Mouse (Mus musculus): ENCODE measurements around the gene Gm20388. TPM values are rescaled to one million over a fixed set of nuclear protein-coding genes. Genes with fewer than 3 reads are reported as not detected.
A peak's percentile ranks its signal among the peaks of the same experiment; 100 is the strongest.

Gene Gm20388
- polyA plus RNA-seq, 1 experiment from 2014 or later = not detected

GRCm38 (mm10) chr8:120959470-120959891, 1048.8 kb downstream of the Gm20388 start:
- H3K9me3 ChIP-seq (ENCODE audit: control insufficient read depth, low read length) = no peaks in the 10 kb centered on the region
- H3K4me2 ChIP-seq (ENCODE audit: low read depth, severe bottlenecking) = no peak overlapping the region
- WGBS = 5% methylated on average over 8 of the region's 8 CpGs
- H3K4me3 ChIP-seq (ENCODE audit: low read depth, low read length) = no peak overlapping the region
- DNase-seq (ENCODE audit: low spot score) (peak; percentile 53), ATAC-seq (ENCODE audit: insufficient number of reproducible peaks, low FRiP score, low TSS enrichment, low read depth) (0 out of 2 replicates have a peak, but pooled peaks have one; percentile 21)
- peaks cover 12% of the 10 kb centered on the region for H3K4me1 ChIP-seq (ENCODE audit: control insufficient read depth, insufficient read depth, low read length)
- H3K36me3 ChIP-seq (ENCODE audit: control insufficient read depth, insufficient read depth, low read length) = no peaks in the 10 kb centered on the region
- peaks cover 25% of the 10 kb centered on the region for H3K27me3 ChIP-seq (ENCODE audit: control insufficient read depth, insufficient read depth, low read length)
- no peak overlapping the region for H3K27ac ChIP-seq (replicated peaks; ENCODE audit: low read depth, low read length)
- no peak overlapping the region for H3K9ac ChIP-seq (ENCODE audit: low read length)

- Histone ChIP-seq H3K36me3 (ENCODE audit: control insufficient read depth, insufficient read depth, low read length) (no peaks in the 10 kb centered on the region), H3K27ac (replicated peaks; ENCODE audit: low read depth, low read length) (no peak overlapping the region), H3K4me1 (ENCODE audit: control insufficient read depth, insufficient read depth, low read length) (peaks cover 10% of the 10 kb centered on the region), H3K9me3 (ENCODE audit: control insufficient read depth, low read length) (no peaks in the 10 kb centered on the region), H3K4me3 (ENCODE audit: low read depth, low read length) (no peak overlapping the region), H3K27me3 (ENCODE audit: control insufficient read depth, insufficient read depth, low read length) (peaks cover 27% of the 10 kb centered on the region), H3K4me2 (ENCODE audit: low read depth, severe bottlenecking) (no peak overlapping the region), H3K9ac (ENCODE audit: low read length) (no peak overlapping the region)
- DNase-seq (ENCODE audit: low spot score) (no peak), ATAC-seq (ENCODE audit: insufficient number of reproducible peaks, low FRiP score, low TSS enrichment, low read depth) (no peak)
- 92% methylated on average over 5 of the region's 5 CpGs for WGBS
These were observed 1052.2 kb downstream of the Gm20388 start for GRCm38 (mm10) chr8:120962606-120963380.

- no peak for DNase-seq (ENCODE audit: low spot score)
- no peak overlapping the region for H3K4me2 ChIP-seq (ENCODE audit: low read depth, severe bottlenecking)
- ATAC-seq (ENCODE audit: insufficient number of reproducible peaks, low FRiP score, low TSS enrichment, low read depth) = no peak
- H3K27ac ChIP-seq (replicated peaks; ENCODE audit: low read depth, low read length) = no peak overlapping the region
- WGBS = 41% methylated on average over 3 of the region's 3 CpGs
- H3K27me3 ChIP-seq (ENCODE audit: control insufficient read depth, insufficient read depth, low read length) = peaks cover 36% of the 10 kb centered on the region
- no peaks in the 10 kb centered on the region for H3K9me3 ChIP-seq (ENCODE audit: control insufficient read depth, low read length)
- no peak overlapping the region for H3K9ac ChIP-seq (ENCODE audit: low read length)
- H3K4me3 ChIP-seq (ENCODE audit: low read depth, low read length) = no peak overlapping the region
- H3K36me3 ChIP-seq (ENCODE audit: control insufficient read depth, insufficient read depth, low read length) = no peaks in the 10 kb centered on the region
- H3K4me1 ChIP-seq (ENCODE audit: control insufficient read depth, insufficient read depth, low read length) = 0 out of 2 replicates have a peak, but pooled peaks cover 4% of the 10 kb centered on the region
These were observed 1055.9 kb downstream of the Gm20388 start for GRCm38 (mm10) chr8:120966557-120966956.

- no peak overlapping the region for H3K4me3 ChIP-seq (ENCODE audit: low read depth, low read length)
- no peak overlapping the region for H3K9ac ChIP-seq (ENCODE audit: low read length)
- no peak overlapping the region for H3K27ac ChIP-seq (replicated peaks; ENCODE audit: low read depth, low read length)
- no peaks in the 10 kb centered on the region for H3K36me3 ChIP-seq (ENCODE audit: control insufficient read depth, insufficient read depth, low read length)
- no peak for ATAC-seq (ENCODE audit: insufficient number of reproducible peaks, low FRiP score, low TSS enrichment, low read depth)
- H3K27me3 ChIP-seq (ENCODE audit: control insufficient read depth, insufficient read depth, low read length) = peaks cover 39% of the 10 kb centered on the region
- 62% methylated on average over 6 of the region's 6 CpGs for WGBS
- no peak overlapping the region for H3K4me2 ChIP-seq (ENCODE audit: low read depth, severe bottlenecking)
- DNase-seq (ENCODE audit: low spot score) = no peak
- H3K4me1 ChIP-seq (ENCODE audit: control insufficient read depth, insufficient read depth, low read length) = 0 out of 2 replicates have a peak, but pooled peaks cover 9% of the 10 kb centered on the region
- no peaks in the 10 kb centered on the region for H3K9me3 ChIP-seq (ENCODE audit: control insufficient read depth, low read length)
These were observed 1057.7 kb downstream of the Gm20388 start for GRCm38 (mm10) chr8:120968308-120968707.

GRCm38 (mm10) chr8:120970346-120970745, 1059.7 kb downstream of the Gm20388 start:
- H3K36me3 ChIP-seq (ENCODE audit: control insufficient read depth, insufficient read depth, low read length) = no peaks in the 10 kb centered on the region
- ATAC-seq (ENCODE audit: insufficient number of reproducible peaks, low FRiP score, low TSS enrichment, low read depth) = no peak
- 23% methylated on average over 5 of the region's 5 CpGs for WGBS
- H3K27me3 ChIP-seq (ENCODE audit: control insufficient read depth, insufficient read depth, low read length) = peaks cover 53% of the 10 kb centered on the region
- no peak overlapping the region for H3K4me3 ChIP-seq (ENCODE audit: low read depth, low read length)
- peak; percentile 81 for DNase-seq (ENCODE audit: low spot score)
- no peak overlapping the region for H3K27ac ChIP-seq (replicated peaks; ENCODE audit: low read depth, low read length)
- 0 out of 2 replicates have a peak, but pooled peaks cover 7% of the 10 kb centered on the region for H3K4me1 ChIP-seq (ENCODE audit: control insufficient read depth, insufficient read depth, low read length)
- no peak overlapping the region for H3K4me2 ChIP-seq (ENCODE audit: low read depth, severe bottlenecking)
- no peak overlapping the region for H3K9ac ChIP-seq (ENCODE audit: low read length)
- H3K9me3 ChIP-seq (ENCODE audit: control insufficient read depth, low read length) = no peaks in the 10 kb centered on the region

- Histone ChIP-seq H3K27me3 (ENCODE audit: control insufficient read depth, insufficient read depth, low read length) (peaks cover 48% of the 10 kb centered on the region), H3K9ac (ENCODE audit: low read length) (no peak overlapping the region), H3K4me1 (ENCODE audit: control insufficient read depth, insufficient read depth, low read length) (0 out of 2 replicates have a peak, but pooled peaks cover 5% of the 10 kb centered on the region), H3K9me3 (ENCODE audit: control insufficient read depth, low read length) (no peaks in the 10 kb centered on the region), H3K36me3 (ENCODE audit: control insufficient read depth, insufficient read depth, low read length) (no peaks in the 10 kb centered on the region), H3K27ac (replicated peaks; ENCODE audit: low read depth, low read length) (no peak overlapping the region), H3K4me2 (ENCODE audit: low read depth, severe bottlenecking) (peak overlapping the region; percentile 34), H3K4me3 (ENCODE audit: low read depth, low read length) (no peak overlapping the region)
- DNase-seq (ENCODE audit: low spot score) (peak; percentile 59), ATAC-seq (ENCODE audit: insufficient number of reproducible peaks, low FRiP score, low TSS enrichment, low read depth) (no peak)
- WGBS = 19% methylated on average over 34 of the region's 34 CpGs
These were observed 1061.2 kb downstream of the Gm20388 start for GRCm38 (mm10) chr8:120971691-120972469.

- 0 out of 2 replicates have a peak, but pooled peaks cover 5% of the 10 kb centered on the region for H3K4me1 ChIP-seq (ENCODE audit: control insufficient read depth, insufficient read depth, low read length)
- no peak overlapping the region for H3K4me3 ChIP-seq (ENCODE audit: low read depth, low read length)
- H3K9me3 ChIP-seq (ENCODE audit: control insufficient read depth, low read length) = no peaks in the 10 kb centered on the region
- DNase-seq (ENCODE audit: low spot score) = no peak
- 27% methylated on average over 7 of the region's 7 CpGs for WGBS
- ATAC-seq (ENCODE audit: insufficient number of reproducible peaks, low FRiP score, low TSS enrichment, low read depth) = no peak
- H3K4me2 ChIP-seq (ENCODE audit: low read depth, severe bottlenecking) = no peak overlapping the region
- H3K36me3 ChIP-seq (ENCODE audit: control insufficient read depth, insufficient read depth, low read length) = no peaks in the 10 kb centered on the region
- H3K9ac ChIP-seq (ENCODE audit: low read length) = no peak overlapping the region
- no peak overlapping the region for H3K27ac ChIP-seq (replicated peaks; ENCODE audit: low read depth, low read length)
- peaks cover 47% of the 10 kb centered on the region for H3K27me3 ChIP-seq (ENCODE audit: control insufficient read depth, insufficient read depth, low read length)
These were observed 1062.4 kb downstream of the Gm20388 start for GRCm38 (mm10) chr8:120973046-120973445.

- Histone ChIP-seq H3K27me3 (ENCODE audit: control insufficient read depth, insufficient read depth, low read length) (peaks cover 28% of the 10 kb centered on the region), H3K27ac (replicated peaks; ENCODE audit: low read depth, low read length) (no peak overlapping the region)
- no peak for ATAC-seq (ENCODE audit: insufficient number of reproducible peaks, low FRiP score, low TSS enrichment, low read depth)
These were observed 1066.5 kb downstream of the Gm20388 start for GRCm38 (mm10) chr8:120977131-120977530.

More at GRCm38 (mm10) chr8:120977131-120977530, 1066.5 kb downstream of the Gm20388 start:
- no peak for DNase-seq (ENCODE audit: low spot score)
- Histone ChIP-seq H3K36me3 (ENCODE audit: control insufficient read depth, insufficient read depth, low read length) (no peaks in the 10 kb centered on the region), H3K9me3 (ENCODE audit: control insufficient read depth, low read length) (no peaks in the 10 kb centered on the region), H3K4me2 (ENCODE audit: low read depth, severe bottlenecking) (no peak overlapping the region), H3K4me3 (ENCODE audit: low read depth, low read length) (no peak overlapping the region), H3K4me1 (ENCODE audit: control insufficient read depth, insufficient read depth, low read length) (0 out of 2 replicates have a peak, but pooled peaks cover 7% of the 10 kb centered on the region), H3K9ac (ENCODE audit: low read length) (no peak overlapping the region)
- 62% methylated on average over 13 of the region's 13 CpGs for WGBS
